Mouse (Mus musculus) hindbrain, embryonic 12.5 days (tissue): ENCODE data around the gene Ppp2r2c. TPM values are rescaled to one million over a fixed set of nuclear protein-coding genes. Genes with fewer than 3 reads are reported as not detected.

Source experiments
- ATAC-seq: fragments of 200-750 bp; cut with Nextera tagmentation; 2 replicates; pipeline ENCODE4 v1.8.0; 2017; ENCODE audit warnings: moderate TSS enrichment; ENCODE audit not compliant: low FRiP score
- H3K27ac ChIP-seq: fragments of 300-500 bp; sonication (generic); 2 replicates; pipeline ENCODE4 v1.5.1; 2016; ENCODE audit warnings: mild to moderate bottlenecking
- H3K27me3 ChIP-seq: fragments of 300-500 bp; sonication (generic); 2 replicates; pipeline ENCODE4 v1.6.1; 2016; ENCODE audit warnings: mild to moderate bottlenecking
- H3K36me3 ChIP-seq: fragments of 300-500 bp; sonication (generic); 2 replicates; pipeline ENCODE4 v1.6.1; 2016; ENCODE audit warnings: mild to moderate bottlenecking
- H3K4me1 ChIP-seq: fragments of 300-500 bp; sonication (generic); 2 replicates; pipeline ENCODE4 v1.6.1; 2016
- H3K4me2 ChIP-seq: fragments of 300-500 bp; sonication (generic); replicated peaks from 2 replicates; pipeline ENCODE4 v1.6.1; 2016; ENCODE audit warnings: mild to moderate bottlenecking
- H3K4me3 ChIP-seq: fragments of 300-500 bp; sonication (generic); 2 replicates; pipeline ENCODE4 v1.5.1; 2016; ENCODE audit warnings: mild to moderate bottlenecking
- H3K9ac ChIP-seq: fragments of 300-500 bp; sonication (generic); 2 replicates; pipeline ENCODE4 v1.6.1; 2016; ENCODE audit warnings: mild to moderate bottlenecking, moderate library complexity
- H3K9me3 ChIP-seq: fragments of 300-500 bp; sonication (generic); replicated peaks from 2 replicates; pipeline ENCODE4 v1.6.1; 2016; ENCODE audit warnings: mild to moderate bottlenecking
- WGBS: fragments of 180-500 bp; shearing (Covaris S2); methylation state at CpG from one replicate; pipeline ENCODE4 v1.1.7; 2016; 5-methylcytosine and 5-hydroxymethylcytosine counted together
- polyA plus RNA-seq: library from polyadenylated mRNA; unstranded; fragments of >200 nt; fragmentation: Nextera tagmentation; extraction: Ambion mirVana; gene quantifications from 2 replicates; pipeline ENCODE4 v1.2.1, GENCODE M21; 2016

Gene Ppp2r2c
- polyA plus RNA-seq, 1 experiment from 2014 or later = 8.0 TPM

GRCm38 (mm10) chr5:36942446-36942845 lies 74.1 kb downstream of the Ppp2r2c start:
- Histone ChIP-seq H3K9me3 (no peaks in the 10 kb centered on the region), H3K27me3 (no peaks in the 10 kb centered on the region), H3K27ac (no peak overlapping the region), H3K4me1 (peaks cover 13% of the 10 kb centered on the region), H3K9ac (no peak overlapping the region), H3K4me2 (no peak overlapping the region), H3K4me3 (no peak overlapping the region), H3K36me3 (no peaks in the 10 kb centered on the region)
- WGBS = 90% methylated on average over 2 of the region's 2 CpGs
- no peak for ATAC-seq

- no peaks in the 10 kb centered on the region for H3K36me3 ChIP-seq
- ATAC-seq = no peak
- no peak overlapping the region for H3K4me3 ChIP-seq
- peaks cover 13% of the 10 kb centered on the region for H3K4me1 ChIP-seq
- peaks cover 5% of the 10 kb centered on the region for H3K27me3 ChIP-seq
- no peak overlapping the region for H3K4me2 ChIP-seq
- WGBS = 71% methylated on average over 5 of the region's 5 CpGs
- H3K27ac ChIP-seq = no peak overlapping the region
- H3K9ac ChIP-seq = no peak overlapping the region
- H3K9me3 ChIP-seq = no peaks in the 10 kb centered on the region
Measured at GRCm38 (mm10) chr5:36944552-36944951, 76.2 kb downstream of the Ppp2r2c start.

- no peak overlapping the region for H3K4me2 ChIP-seq
- H3K36me3 ChIP-seq = no peaks in the 10 kb centered on the region
- 35% methylated on average over 8 of the region's 8 CpGs for WGBS
- H3K4me3 ChIP-seq = no peak overlapping the region
- no peaks in the 10 kb centered on the region for H3K9me3 ChIP-seq
- 0 out of 2 replicates have a peak, but pooled peaks have one; percentile 55 for ATAC-seq
- H3K27ac ChIP-seq = no peak overlapping the region
- peaks cover 5% of the 10 kb centered on the region for H3K27me3 ChIP-seq
- H3K9ac ChIP-seq = no peak overlapping the region
- peaks cover 13% of the 10 kb centered on the region for H3K4me1 ChIP-seq
Measured at GRCm38 (mm10) chr5:36945102-36945701, 76.9 kb downstream of the Ppp2r2c start.

- Histone ChIP-seq H3K27ac (no peak overlapping the region), H3K36me3 (no peaks in the 10 kb centered on the region), H3K9me3 (no peaks in the 10 kb centered on the region), H3K9ac (no peak overlapping the region), H3K4me2 (no peak overlapping the region), H3K4me3 (no peak overlapping the region), H3K4me1 (peaks cover 13% of the 10 kb centered on the region), H3K27me3 (peaks cover 5% of the 10 kb centered on the region)
- no peak for ATAC-seq
- 81% methylated on average over 2 of the region's 2 CpGs for WGBS
Measured at GRCm38 (mm10) chr5:36945713-36946112, 77.4 kb downstream of the Ppp2r2c start.

- Histone ChIP-seq H3K4me2 (no peak overlapping the region), H3K4me1 (peaks cover 13% of the 10 kb centered on the region), H3K27me3 (peaks cover 5% of the 10 kb centered on the region), H3K9ac (no peak overlapping the region), H3K36me3 (no peaks in the 10 kb centered on the region), H3K27ac (no peak overlapping the region), H3K9me3 (no peaks in the 10 kb centered on the region), H3K4me3 (no peak overlapping the region)
- ATAC-seq = no peak
- WGBS = 11% methylated on average over 5 of the region's 5 CpGs
Measured at GRCm38 (mm10) chr5:36946445-36946844, 78.1 kb downstream of the Ppp2r2c start.

- H3K9ac ChIP-seq = no peak overlapping the region
- H3K27ac ChIP-seq = no peak overlapping the region
- no peaks in the 10 kb centered on the region for H3K36me3 ChIP-seq
- no peak overlapping the region for H3K4me3 ChIP-seq
- peak; percentile 47; the same call in 1 of the 2 replicates for ATAC-seq
- peaks cover 13% of the 10 kb centered on the region for H3K4me1 ChIP-seq
- H3K27me3 ChIP-seq = peaks cover 5% of the 10 kb centered on the region
- WGBS = 11% methylated on average over 3 of the region's 3 CpGs
- H3K9me3 ChIP-seq = no peaks in the 10 kb centered on the region
- H3K4me2 ChIP-seq = no peak overlapping the region
Measured at GRCm38 (mm10) chr5:36948831-36949230, 80.5 kb downstream of the Ppp2r2c start.

GRCm38 (mm10) chr5:36950871-36951270 lies 82.6 kb downstream of the Ppp2r2c start:
- no peaks in the 10 kb centered on the region for H3K36me3 ChIP-seq
- peaks cover 5% of the 10 kb centered on the region for H3K27me3 ChIP-seq
- no peak overlapping the region for H3K27ac ChIP-seq
- H3K4me2 ChIP-seq = no peak overlapping the region
- no peak for ATAC-seq
- H3K4me1 ChIP-seq = 0 out of 2 replicates have a peak, but pooled peaks cover 3% of the 10 kb centered on the region
- H3K4me3 ChIP-seq = no peak overlapping the region
- 47% methylated on average over 2 of the region's 2 CpGs for WGBS
- H3K9me3 ChIP-seq = no peaks in the 10 kb centered on the region
- no peak overlapping the region for H3K9ac ChIP-seq

- no peak for ATAC-seq
- Histone ChIP-seq H3K4me2 (no peak overlapping the region), H3K36me3 (no peaks in the 10 kb centered on the region), H3K9me3 (no peaks in the 10 kb centered on the region), H3K4me1 (no peaks in the 10 kb centered on the region), H3K27me3 (peaks cover 5% of the 10 kb centered on the region), H3K4me3 (no peak overlapping the region), H3K9ac (no peak overlapping the region), H3K27ac (no peak overlapping the region)
- 90% methylated on average over 15 of the region's 15 CpGs for WGBS
Measured at GRCm38 (mm10) chr5:36952311-36952710, 84.0 kb downstream of the Ppp2r2c start.

GRCm38 (mm10) chr5:36955366-36955765 lies 87.1 kb downstream of the Ppp2r2c start:
- Histone ChIP-seq H3K9me3 (no peaks in the 10 kb centered on the region), H3K36me3 (no peaks in the 10 kb centered on the region), H3K4me1 (peaks cover under 1% of the 10 kb centered on the region), H3K4me3 (no peak overlapping the region), H3K4me2 (no peak overlapping the region), H3K27ac (no peak overlapping the region), H3K9ac (no peak overlapping the region), H3K27me3 (0 out of 2 replicates have a peak, but pooled peaks cover 8% of the 10 kb centered on the region)
- ATAC-seq = no peak
- 21% methylated on average over 4 of the region's 4 CpGs for WGBS

- Histone ChIP-seq H3K9me3 (no peaks in the 10 kb centered on the region), H3K27ac (no peak overlapping the region), H3K4me3 (no peak overlapping the region), H3K4me2 (no peak overlapping the region), H3K4me1 (peaks cover 10% of the 10 kb centered on the region), H3K9ac (no peak overlapping the region), H3K36me3 (no peaks in the 10 kb centered on the region), H3K27me3 (0 out of 2 replicates have a peak, but pooled peaks cover 8% of the 10 kb centered on the region)
- 32% methylated on average over 5 of the region's 5 CpGs for WGBS
- ATAC-seq = peak; percentile 38; the same call in 1 of the 2 replicates
Measured at GRCm38 (mm10) chr5:36958837-36959236, 90.5 kb downstream of the Ppp2r2c start.

GRCm38 (mm10) chr5:36960501-36960900 lies 92.2 kb downstream of the Ppp2r2c start:
- Histone ChIP-seq H3K27me3 (0 out of 2 replicates have a peak, but pooled peaks cover 8% of the 10 kb centered on the region), H3K9ac (no peak overlapping the region), H3K36me3 (0 out of 2 replicates have a peak, but pooled peaks cover 3% of the 10 kb centered on the region), H3K4me3 (no peak overlapping the region), H3K4me2 (no peak overlapping the region), H3K9me3 (no peaks in the 10 kb centered on the region), H3K27ac (no peak overlapping the region), H3K4me1 (peaks cover 10% of the 10 kb centered on the region)
- WGBS = 13% methylated on average over 5 of the region's 5 CpGs
- ATAC-seq = peak; percentile 23

GRCm38 (mm10) chr5:36971587-36971986 lies 103.3 kb downstream of the Ppp2r2c start:
- Histone ChIP-seq H3K9me3 (no peaks in the 10 kb centered on the region), H3K36me3 (peaks cover 41% of the 10 kb centered on the region), H3K9ac (no peak overlapping the region), H3K4me1 (no peaks in the 10 kb centered on the region), H3K4me2 (no peak overlapping the region), H3K27ac (no peak overlapping the region), H3K4me3 (no peak overlapping the region), H3K27me3 (no peaks in the 10 kb centered on the region)
- 83% methylated on average over 8 of the region's 8 CpGs for WGBS
- no peak for ATAC-seq

- H3K4me2 ChIP-seq = no peak overlapping the region
- peaks cover 6% of the 10 kb centered on the region; the same call in 1 of the 2 replicates for H3K4me1 ChIP-seq
- no peak for ATAC-seq
- no peaks in the 10 kb centered on the region for H3K9me3 ChIP-seq
- no peak overlapping the region for H3K4me3 ChIP-seq
- no peak overlapping the region for H3K27ac ChIP-seq
- WGBS = 86% methylated on average over 13 of the region's 13 CpGs
- H3K36me3 ChIP-seq = peaks cover 22% of the 10 kb centered on the region
- H3K27me3 ChIP-seq = no peaks in the 10 kb centered on the region
- H3K9ac ChIP-seq = no peak overlapping the region
Measured at GRCm38 (mm10) chr5:36975336-36975735, 107.0 kb downstream of the Ppp2r2c start.
